Mouse (Mus musculus) kidney, embryonic 14.5 days (tissue): ENCODE data around the gene Dlk2. TPM values are rescaled to one million over a fixed set of nuclear protein-coding genes. Genes with fewer than 3 reads are reported as not detected.

Experiments used
- ATAC-seq: fragments of 200-750 bp; cut with Nextera tagmentation; 2 replicates; pipeline ENCODE4 v1.8.0; 2017; ENCODE audit warnings: moderate number of reproducible peaks, mild to moderate bottlenecking, moderate TSS enrichment, moderate library complexity; ENCODE audit not compliant: low FRiP score, low TSS enrichment
- H3K27ac ChIP-seq: fragments of 300-500 bp; sonication (generic); 2 replicates; pipeline ENCODE4 v1.5.1; 2014; ENCODE audit warnings: low read depth, mild to moderate bottlenecking, low read length, moderate library complexity, mixed read lengths
- H3K27me3 ChIP-seq: fragments of 300-500 bp; sonication (generic); 2 replicates; pipeline ENCODE4 v1.6.1; 2014; ENCODE audit warnings: mild to moderate bottlenecking, low read length; ENCODE audit not compliant: control insufficient read depth, insufficient read depth
- H3K36me3 ChIP-seq: fragments of 300-500 bp; sonication (generic); 2 replicates; pipeline ENCODE4 v1.6.1; 2014; ENCODE audit warnings: low read length, mixed read lengths; ENCODE audit not compliant: control insufficient read depth, insufficient read depth
- H3K4me1 ChIP-seq: fragments of 300-500 bp; sonication (generic); 2 replicates; pipeline ENCODE4 v1.6.1; 2014; ENCODE audit warnings: low read length, mixed read lengths; ENCODE audit not compliant: control insufficient read depth, insufficient read depth
- H3K4me2 ChIP-seq: fragments of 300-500 bp; sonication (generic); replicated peaks from 2 replicates; pipeline ENCODE4 v1.6.1; 2014; ENCODE audit warnings: low read depth, mild to moderate bottlenecking, low read length
- H3K4me3 ChIP-seq: fragments of 300-500 bp; sonication (generic); 2 replicates; pipeline ENCODE4 v1.5.1; 2014; ENCODE audit warnings: mild to moderate bottlenecking, low read length
- H3K9ac ChIP-seq: fragments of 300-500 bp; sonication (generic); 2 replicates; pipeline ENCODE4 v1.6.1; 2014; ENCODE audit warnings: low read depth, mild to moderate bottlenecking, low read length, moderate library complexity
- H3K9me3 ChIP-seq: fragments of 300-500 bp; sonication (generic); 2 replicates; pipeline ENCODE4 v1.6.1; 2016; ENCODE audit warnings: low read length; ENCODE audit not compliant: control insufficient read depth
- WGBS: fragments of 180-500 bp; shearing (Covaris S2); extraction: QIAGEN DNeasy Blood & Tissue Kit; methylation state at CpG from one replicate; pipeline ENCODE4 v1.1.7; 2014; 5-methylcytosine and 5-hydroxymethylcytosine counted together
- polyA plus RNA-seq: library from polyadenylated mRNA; unstranded; fragments of >200 nt; fragmentation: Nextera tagmentation; extraction: Ambion mirVana; gene quantifications from 2 replicates; pipeline ENCODE4 v1.2.1, GENCODE M21; 2014

The Dlk2 gene
- polyA plus RNA-seq, 1 experiment from 2014 or later = not detected

DNA sequence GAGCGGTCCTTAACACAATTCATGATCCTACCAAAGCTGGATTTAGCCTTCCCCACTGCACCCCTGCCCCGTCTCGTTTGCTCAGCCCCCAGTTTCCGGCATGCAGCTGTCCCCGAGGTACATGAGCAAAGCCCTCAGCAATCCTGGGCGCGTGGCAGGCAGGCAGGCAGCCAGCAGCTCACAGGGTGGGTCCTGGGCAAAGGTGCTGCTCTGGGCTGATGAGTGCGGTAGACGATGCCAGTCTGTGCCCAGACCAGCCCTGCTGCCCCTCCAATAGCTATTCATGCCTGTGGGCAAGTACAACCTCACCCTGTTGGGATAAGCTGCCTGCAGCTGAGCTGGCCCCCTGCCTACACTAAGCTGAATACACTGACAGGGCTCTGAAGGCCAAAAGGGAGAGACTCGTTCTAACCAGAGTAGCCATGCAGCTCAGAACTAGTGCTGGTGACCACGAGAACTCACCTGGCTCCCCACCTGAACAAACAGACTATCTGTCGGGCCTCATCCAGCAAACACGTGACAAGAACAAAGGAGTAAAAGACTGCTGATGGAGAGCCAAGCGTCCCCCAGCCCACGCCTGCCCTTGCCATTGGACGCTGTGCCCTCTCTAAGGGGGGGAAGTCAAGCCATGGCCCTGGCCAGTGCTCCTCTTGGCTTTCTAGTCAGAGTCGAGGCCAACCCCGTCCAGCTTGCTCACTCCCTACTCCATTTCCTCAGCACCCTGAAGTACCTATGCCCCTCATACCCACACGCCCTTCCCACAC, 27.3 kb upstream of the Dlk2 start:
- no peaks in the 10 kb centered on the region for H3K9me3 ChIP-seq
- H3K4me1 ChIP-seq = peaks cover 7% of the 10 kb centered on the region; the same call in 1 of the 2 replicates
- no peak overlapping the region for H3K4me3 ChIP-seq
- no peak overlapping the region for H3K9ac ChIP-seq
- 87% methylated on average over 19 of the region's 19 CpGs for WGBS
- H3K36me3 ChIP-seq = peaks cover 62% of the 10 kb centered on the region
- H3K4me2 ChIP-seq = no peak overlapping the region
- no peaks in the 10 kb centered on the region for H3K27me3 ChIP-seq
- no peak for ATAC-seq
- H3K27ac ChIP-seq = no peak overlapping the region

DNA sequence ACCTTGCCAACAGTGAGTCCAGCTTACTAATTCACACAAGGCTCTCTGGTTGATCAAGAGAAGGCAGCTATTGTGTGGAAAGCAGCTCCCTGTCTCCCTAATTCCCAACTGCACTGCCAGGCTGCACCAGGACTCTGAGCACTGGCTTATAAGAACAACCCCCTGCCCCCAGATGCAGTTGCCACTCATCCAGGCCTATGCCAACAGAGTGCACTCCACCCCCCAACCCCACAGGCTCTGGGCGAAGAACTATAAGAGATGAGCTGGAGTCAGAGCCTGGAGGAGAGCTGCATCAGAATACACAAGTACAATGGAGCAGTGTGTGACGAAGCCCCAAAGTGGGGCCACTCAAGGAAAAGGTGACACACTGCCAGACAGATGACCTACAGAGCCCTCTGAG, 25.2 kb upstream of the Dlk2 start:
- Histone ChIP-seq H3K27ac (no peak overlapping the region), H3K36me3 (peaks cover 49% of the 10 kb centered on the region), H3K4me3 (no peak overlapping the region), H3K4me1 (no peaks in the 10 kb centered on the region), H3K4me2 (no peak overlapping the region), H3K9me3 (no peaks in the 10 kb centered on the region), H3K27me3 (no peaks in the 10 kb centered on the region), H3K9ac (no peak overlapping the region)
- 100% methylated on average over 2 of the region's 2 CpGs for WGBS
- ATAC-seq = no peak

GRCm38 (mm10) chr17:46272675-46273074, 24.5 kb upstream of the Dlk2 start:
- no peak overlapping the region for H3K4me3 ChIP-seq
- no peak overlapping the region for H3K27ac ChIP-seq
- H3K4me2 ChIP-seq = no peak overlapping the region
- ATAC-seq = no peak
- peaks cover 50% of the 10 kb centered on the region for H3K36me3 ChIP-seq
- WGBS = 81% methylated on average over 5 of the region's 5 CpGs
- H3K27me3 ChIP-seq = no peaks in the 10 kb centered on the region
- no peaks in the 10 kb centered on the region for H3K9me3 ChIP-seq
- no peaks in the 10 kb centered on the region for H3K4me1 ChIP-seq
- no peak overlapping the region for H3K9ac ChIP-seq

DNA sequence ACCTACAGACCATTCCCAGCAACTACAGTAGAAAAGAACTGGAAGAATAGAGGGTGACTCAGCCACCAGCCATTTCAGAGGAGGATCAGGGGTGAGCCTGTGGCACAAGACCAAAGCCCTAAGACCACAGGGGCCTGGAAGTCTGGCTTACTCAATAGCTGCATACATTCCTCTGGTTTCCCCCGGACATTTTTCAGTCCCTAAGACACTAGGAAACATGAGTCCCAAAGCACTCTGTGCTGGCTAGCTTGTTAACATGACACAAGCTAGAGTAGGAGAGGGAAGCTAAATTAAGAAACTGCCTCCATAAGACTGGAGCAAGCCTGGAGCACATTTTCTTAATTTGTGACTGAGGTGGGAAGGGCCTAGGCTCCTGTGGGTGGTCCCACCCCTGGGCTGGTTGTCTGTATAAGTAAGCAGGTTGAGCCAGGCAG, 23.4 kb upstream of the Dlk2 start:
- H3K36me3 ChIP-seq = peaks cover 55% of the 10 kb centered on the region
- no peak overlapping the region for H3K4me3 ChIP-seq
- no peaks in the 10 kb centered on the region for H3K27me3 ChIP-seq
- H3K9me3 ChIP-seq = no peaks in the 10 kb centered on the region
- ATAC-seq = no peak
- no peak overlapping the region for H3K9ac ChIP-seq
- H3K4me2 ChIP-seq = no peak overlapping the region
- no peaks in the 10 kb centered on the region for H3K4me1 ChIP-seq
- no peak overlapping the region for H3K27ac ChIP-seq
- WGBS = 80% methylated on average over 1 of the region's 1 CpGs

GRCm38 (mm10) chr17:46274465-46274864, 22.8 kb upstream of the Dlk2 start:
- Histone ChIP-seq H3K27ac (no peak overlapping the region), H3K4me2 (no peak overlapping the region), H3K4me1 (no peaks in the 10 kb centered on the region), H3K9ac (no peak overlapping the region), H3K4me3 (no peak overlapping the region), H3K9me3 (no peaks in the 10 kb centered on the region), H3K27me3 (no peaks in the 10 kb centered on the region), H3K36me3 (peaks cover 61% of the 10 kb centered on the region)
- WGBS = 59% methylated on average over 6 of the region's 6 CpGs
- ATAC-seq = no peak

- H3K4me1 ChIP-seq = no peaks in the 10 kb centered on the region
- H3K36me3 ChIP-seq = peaks cover 63% of the 10 kb centered on the region
- no peak overlapping the region for H3K4me2 ChIP-seq
- 83% methylated on average over 6 of the region's 6 CpGs for WGBS
- no peak for ATAC-seq
- H3K27ac ChIP-seq = no peak overlapping the region
- no peak overlapping the region for H3K9ac ChIP-seq
- H3K4me3 ChIP-seq = no peak overlapping the region
- H3K27me3 ChIP-seq = no peaks in the 10 kb centered on the region
- no peaks in the 10 kb centered on the region for H3K9me3 ChIP-seq
These were observed 22.2 kb upstream of the Dlk2 start for GRCm38 (mm10) chr17:46275034-46275433.

DNA sequence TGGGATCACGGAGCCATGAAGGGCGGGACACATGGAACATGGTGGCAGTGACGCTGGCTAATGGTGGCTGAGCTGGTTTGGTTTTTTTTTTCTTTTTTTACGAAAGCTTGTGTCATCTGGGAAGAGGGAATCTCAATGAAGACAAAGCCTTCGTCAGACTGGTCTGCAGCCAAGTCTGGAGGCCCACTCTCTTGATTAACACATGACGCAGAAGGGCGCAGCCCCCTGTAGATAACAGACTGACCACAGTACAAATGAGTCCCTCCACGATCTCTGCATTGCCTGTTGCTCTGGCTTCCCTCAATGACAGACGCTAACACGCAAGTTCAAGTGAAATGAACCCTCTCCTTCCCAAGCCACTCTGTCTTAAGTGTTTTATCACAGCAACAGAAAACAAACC, 21.7 kb upstream of the Dlk2 start:
- H3K36me3 ChIP-seq = peaks cover 62% of the 10 kb centered on the region
- no peaks in the 10 kb centered on the region for H3K9me3 ChIP-seq
- no peak overlapping the region for H3K4me3 ChIP-seq
- no peak overlapping the region for H3K9ac ChIP-seq
- no peaks in the 10 kb centered on the region for H3K27me3 ChIP-seq
- no peak overlapping the region for H3K27ac ChIP-seq
- no peaks in the 10 kb centered on the region for H3K4me1 ChIP-seq
- WGBS = 91% methylated on average over 10 of the region's 10 CpGs
- no peak overlapping the region for H3K4me2 ChIP-seq
- no peak for ATAC-seq

- H3K4me1 ChIP-seq = peaks cover 8% of the 10 kb centered on the region
- no peak overlapping the region for H3K4me2 ChIP-seq
- no peaks in the 10 kb centered on the region for H3K9me3 ChIP-seq
- no peak for ATAC-seq
- WGBS = 75% methylated on average over 4 of the region's 4 CpGs
- no peak overlapping the region for H3K4me3 ChIP-seq
- H3K27me3 ChIP-seq = no peaks in the 10 kb centered on the region
- H3K27ac ChIP-seq = no peak overlapping the region
- H3K9ac ChIP-seq = no peak overlapping the region
- H3K36me3 ChIP-seq = peaks cover 48% of the 10 kb centered on the region
These were observed 19.6 kb upstream of the Dlk2 start for GRCm38 (mm10) chr17:46277586-46277985.

- no peak overlapping the region for H3K4me2 ChIP-seq
- H3K4me3 ChIP-seq = no peak overlapping the region
- no peaks in the 10 kb centered on the region for H3K27me3 ChIP-seq
- peaks cover 11% of the 10 kb centered on the region for H3K4me1 ChIP-seq
- no peak for ATAC-seq
- H3K36me3 ChIP-seq = peaks cover 48% of the 10 kb centered on the region
- H3K27ac ChIP-seq = no peak overlapping the region
- no peaks in the 10 kb centered on the region for H3K9me3 ChIP-seq
- H3K9ac ChIP-seq = no peak overlapping the region
- WGBS = 93% methylated on average over 12 of the region's 12 CpGs
These were observed 19.0 kb upstream of the Dlk2 start for GRCm38 (mm10) chr17:46278011-46278765.
